Mouse (Mus musculus) forebrain, embryonic 12.5 days (tissue): ENCODE data around the gene Vgll4. TPM values are rescaled to one million over a fixed set of nuclear protein-coding genes. Genes with fewer than 3 reads are reported as not detected.

Experiments used
- ATAC-seq: fragments of 200-750 bp; cut with Nextera tagmentation; 2 replicates; pipeline ENCODE4 v1.8.0; 2017; ENCODE audit warnings: moderate TSS enrichment; ENCODE audit not compliant: low FRiP score
- H3K27ac ChIP-seq: fragments of 300-500 bp; sonication (generic); 2 replicates; pipeline ENCODE4 v1.5.1; 2016; ENCODE audit warnings: mild to moderate bottlenecking
- H3K27me3 ChIP-seq: fragments of 300-500 bp; sonication (generic); 2 replicates; pipeline ENCODE4 v1.6.1; 2016; ENCODE audit warnings: mild to moderate bottlenecking
- H3K36me3 ChIP-seq: fragments of 300-500 bp; sonication (generic); replicated peaks from 2 replicates; pipeline ENCODE4 v1.6.1; 2016; ENCODE audit warnings: mild to moderate bottlenecking
- H3K4me1 ChIP-seq: fragments of 300-500 bp; sonication (generic); 2 replicates; pipeline ENCODE4 v1.6.1; 2016
- H3K4me2 ChIP-seq: fragments of 300-500 bp; sonication (generic); 2 replicates; pipeline ENCODE4 v1.6.1; 2016; ENCODE audit warnings: mild to moderate bottlenecking, moderate library complexity
- H3K4me3 ChIP-seq: fragments of 300-500 bp; sonication (generic); replicated peaks from 2 replicates; pipeline ENCODE4 v1.5.1; 2016; ENCODE audit warnings: mild to moderate bottlenecking
- H3K9ac ChIP-seq: fragments of 300-500 bp; sonication (generic); 2 replicates; pipeline ENCODE4 v1.6.1; 2016; ENCODE audit warnings: mild to moderate bottlenecking
- H3K9me3 ChIP-seq: fragments of 300-500 bp; sonication (generic); 2 replicates; pipeline ENCODE4 v1.6.1; 2016
- WGBS: fragments of 180-500 bp; shearing (Covaris S2); methylation state at CpG from one replicate; pipeline ENCODE4 v1.1.7; 2016; 5-methylcytosine and 5-hydroxymethylcytosine counted together
- polyA plus RNA-seq: library from polyadenylated mRNA; unstranded; fragments of >200 nt; fragmentation: Nextera tagmentation; extraction: Ambion mirVana; gene quantifications from 2 replicates; pipeline ENCODE4 v1.2.1, GENCODE M21; 2016

Vgll4 gene
- polyA plus RNA-seq, 1 experiment from 2014 or later: 96.1 TPM

DNA sequence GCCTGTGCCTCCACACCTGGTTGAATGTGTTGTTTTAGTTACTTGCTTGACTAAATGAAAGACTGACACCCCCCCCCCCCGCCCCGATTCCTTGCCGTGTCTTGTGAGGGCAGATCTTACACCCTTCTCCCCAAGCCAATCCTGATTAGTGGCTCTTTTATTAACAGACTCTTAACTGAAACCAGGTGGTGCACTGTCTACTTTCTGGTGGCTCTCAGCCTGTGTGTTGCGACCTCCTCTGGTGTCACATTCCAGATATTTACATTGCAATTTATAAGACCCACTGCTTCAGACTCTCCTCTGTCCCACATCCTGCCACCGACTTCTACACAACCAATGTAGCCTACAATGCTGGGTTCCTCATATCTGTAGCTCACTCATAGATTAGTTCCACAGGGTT is 27.7 kb upstream of the Vgll4 start:
- H3K4me2 ChIP-seq: no peak overlapping the region
- peaks cover 9% of the 10 kb centered on the region; the same call in 1 of the 2 replicates for H3K36me3 ChIP-seq
- H3K4me3 ChIP-seq: no peak overlapping the region
- H3K4me1 ChIP-seq: no peaks in the 10 kb centered on the region
- H3K9ac ChIP-seq: no peak overlapping the region
- no peak for ATAC-seq
- no peak overlapping the region for H3K27ac ChIP-seq
- 75% methylated on average over 5 of the region's 5 CpGs for WGBS
- H3K9me3 ChIP-seq: 0 out of 2 replicates have a peak, but pooled peaks cover 2% of the 10 kb centered on the region
- H3K27me3 ChIP-seq: no peaks in the 10 kb centered on the region

- H3K9ac ChIP-seq: no peak overlapping the region
- H3K36me3 ChIP-seq: peaks cover 9% of the 10 kb centered on the region; the same call in 1 of the 2 replicates
- H3K9me3 ChIP-seq: 0 out of 2 replicates have a peak, but pooled peaks cover 2% of the 10 kb centered on the region
- 86% methylated on average over 5 of the region's 5 CpGs for WGBS
- H3K4me1 ChIP-seq: no peaks in the 10 kb centered on the region
- no peaks in the 10 kb centered on the region for H3K27me3 ChIP-seq
- no peak overlapping the region for H3K4me3 ChIP-seq
- no peak overlapping the region for H3K4me2 ChIP-seq
- H3K27ac ChIP-seq: no peak overlapping the region
- no peak for ATAC-seq
Observed at GRCm38 (mm10) chr6:114996910-114997309, 27.1 kb upstream of the Vgll4 start.

GRCm38 (mm10) chr6:114994079-114994478 is 24.3 kb upstream of the Vgll4 start:
- Histone ChIP-seq H3K4me2 (no peak overlapping the region), H3K4me3 (no peak overlapping the region), H3K9me3 (0 out of 2 replicates have a peak, but pooled peaks cover 2% of the 10 kb centered on the region), H3K9ac (no peak overlapping the region), H3K27me3 (no peaks in the 10 kb centered on the region), H3K4me1 (no peaks in the 10 kb centered on the region), H3K27ac (no peak overlapping the region), H3K36me3 (no peaks in the 10 kb centered on the region)
- 87% methylated on average over 5 of the region's 5 CpGs for WGBS
- ATAC-seq: no peak

- no peaks in the 10 kb centered on the region for H3K36me3 ChIP-seq
- no peak overlapping the region for H3K27ac ChIP-seq
- no peaks in the 10 kb centered on the region for H3K27me3 ChIP-seq
- H3K9ac ChIP-seq: no peak overlapping the region
- WGBS: 79% methylated on average over 8 of the region's 8 CpGs
- H3K4me3 ChIP-seq: no peak overlapping the region
- no peak overlapping the region for H3K4me2 ChIP-seq
- no peak for ATAC-seq
- H3K4me1 ChIP-seq: peaks cover under 1% of the 10 kb centered on the region; the same call in 1 of the 2 replicates
- 0 out of 2 replicates have a peak, but pooled peaks cover 2% of the 10 kb centered on the region for H3K9me3 ChIP-seq
Observed at GRCm38 (mm10) chr6:114993659-114994058, 23.9 kb upstream of the Vgll4 start.

- no peaks in the 10 kb centered on the region for H3K27me3 ChIP-seq
- H3K4me3 ChIP-seq: no peak overlapping the region
- WGBS: 71% methylated on average over 4 of the region's 4 CpGs
- ATAC-seq: no peak
- H3K27ac ChIP-seq: no peak overlapping the region
- no peaks in the 10 kb centered on the region for H3K36me3 ChIP-seq
- 0 out of 2 replicates have a peak, but pooled peaks cover 2% of the 10 kb centered on the region for H3K9me3 ChIP-seq
- no peak overlapping the region for H3K4me2 ChIP-seq
- H3K9ac ChIP-seq: no peak overlapping the region
- H3K4me1 ChIP-seq: peaks cover 5% of the 10 kb centered on the region; the same call in 1 of the 2 replicates
Observed at GRCm38 (mm10) chr6:114991909-114992308, 22.1 kb upstream of the Vgll4 start.

GRCm38 (mm10) chr6:114988619-114988980 is 18.8 kb upstream of the Vgll4 start:
- no peak for ATAC-seq
- Histone ChIP-seq H3K36me3 (no peaks in the 10 kb centered on the region), H3K9me3 (no peaks in the 10 kb centered on the region), H3K4me2 (no peak overlapping the region), H3K27me3 (no peaks in the 10 kb centered on the region), H3K4me3 (no peak overlapping the region), H3K9ac (no peak overlapping the region), H3K4me1 (peaks cover 5% of the 10 kb centered on the region; the same call in 1 of the 2 replicates), H3K27ac (no peak overlapping the region)
- 77% methylated on average over 3 of the region's 3 CpGs for WGBS

- Histone ChIP-seq H3K27ac (no peak overlapping the region), H3K9ac (no peak overlapping the region), H3K4me3 (no peak overlapping the region), H3K9me3 (no peaks in the 10 kb centered on the region), H3K27me3 (no peaks in the 10 kb centered on the region), H3K4me1 (peaks cover 5% of the 10 kb centered on the region; the same call in 1 of the 2 replicates), H3K4me2 (no peak overlapping the region), H3K36me3 (no peaks in the 10 kb centered on the region)
- no peak for ATAC-seq
- 65% methylated on average over 7 of the region's 7 CpGs for WGBS
Observed at GRCm38 (mm10) chr6:114987966-114988618, 18.3 kb upstream of the Vgll4 start.

DNA sequence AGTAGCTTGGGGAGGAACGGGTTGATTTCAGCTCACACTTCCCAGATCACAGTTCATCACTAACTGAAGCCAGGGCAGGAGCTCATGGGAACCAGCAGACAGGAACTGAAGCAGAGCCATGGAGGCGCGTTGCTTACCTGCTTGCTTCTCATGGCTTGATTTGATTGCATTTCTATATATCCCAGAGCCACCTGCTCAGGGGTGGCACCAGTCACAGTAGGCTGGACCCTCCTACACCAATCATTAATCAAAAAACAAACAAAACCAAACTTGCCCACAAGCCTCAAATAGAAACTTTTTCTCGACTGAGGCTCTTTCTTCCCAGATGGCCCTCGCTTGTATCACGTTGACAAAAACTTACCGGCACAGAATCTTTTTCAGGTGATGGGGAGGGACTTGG is 12.9 kb upstream of the Vgll4 start:
- no peak for ATAC-seq
- Histone ChIP-seq H3K27me3 (no peaks in the 10 kb centered on the region), H3K4me1 (no peaks in the 10 kb centered on the region), H3K9me3 (no peaks in the 10 kb centered on the region), H3K4me2 (no peak overlapping the region), H3K36me3 (no peaks in the 10 kb centered on the region), H3K27ac (no peak overlapping the region), H3K4me3 (no peak overlapping the region), H3K9ac (no peak overlapping the region)
- 88% methylated on average over 7 of the region's 7 CpGs for WGBS

- Histone ChIP-seq H3K27ac (no peak overlapping the region), H3K27me3 (no peaks in the 10 kb centered on the region), H3K9me3 (no peaks in the 10 kb centered on the region), H3K4me3 (no peak overlapping the region), H3K36me3 (no peaks in the 10 kb centered on the region), H3K4me1 (no peaks in the 10 kb centered on the region), H3K9ac (no peak overlapping the region), H3K4me2 (no peak overlapping the region)
- ATAC-seq: no peak
- 76% methylated on average over 1 of the region's 1 CpGs for WGBS
Observed at GRCm38 (mm10) chr6:114979715-114980114, 9.9 kb upstream of the Vgll4 start.

DNA sequence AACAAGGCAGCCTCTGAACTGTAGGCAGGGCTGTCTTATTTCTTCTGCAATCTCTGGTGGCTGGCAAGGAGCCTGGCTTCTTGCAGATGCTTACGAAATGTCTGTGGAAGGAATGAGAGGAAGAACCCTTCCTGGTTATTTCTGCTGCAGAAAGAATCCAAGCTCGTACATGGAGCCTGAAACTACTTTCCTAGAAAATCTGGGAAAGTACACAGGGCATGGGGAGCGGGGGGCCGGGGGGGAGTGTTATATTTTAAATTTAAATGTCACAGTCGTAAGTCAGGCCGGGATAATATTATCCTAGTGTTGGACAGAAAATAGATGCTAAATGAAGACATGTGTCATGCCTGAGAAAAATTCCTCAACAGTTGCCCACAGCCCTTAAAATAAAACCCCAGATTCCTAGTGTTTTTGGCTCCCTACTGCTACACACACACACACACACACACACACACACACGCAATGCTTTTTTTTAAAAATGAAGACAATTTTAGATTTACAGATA is 7.2 kb upstream of the Vgll4 start:
- H3K4me3 ChIP-seq: no peak overlapping the region
- 89% methylated on average over 7 of the region's 7 CpGs for WGBS
- H3K27me3 ChIP-seq: 0 out of 2 replicates have a peak, but pooled peaks cover 10% of the 10 kb centered on the region
- no peaks in the 10 kb centered on the region for H3K9me3 ChIP-seq
- H3K36me3 ChIP-seq: no peaks in the 10 kb centered on the region
- no peak overlapping the region for H3K4me2 ChIP-seq
- no peak overlapping the region for H3K9ac ChIP-seq
- no peak overlapping the region for H3K27ac ChIP-seq
- ATAC-seq: no peak
- H3K4me1 ChIP-seq: no peaks in the 10 kb centered on the region

DNA sequence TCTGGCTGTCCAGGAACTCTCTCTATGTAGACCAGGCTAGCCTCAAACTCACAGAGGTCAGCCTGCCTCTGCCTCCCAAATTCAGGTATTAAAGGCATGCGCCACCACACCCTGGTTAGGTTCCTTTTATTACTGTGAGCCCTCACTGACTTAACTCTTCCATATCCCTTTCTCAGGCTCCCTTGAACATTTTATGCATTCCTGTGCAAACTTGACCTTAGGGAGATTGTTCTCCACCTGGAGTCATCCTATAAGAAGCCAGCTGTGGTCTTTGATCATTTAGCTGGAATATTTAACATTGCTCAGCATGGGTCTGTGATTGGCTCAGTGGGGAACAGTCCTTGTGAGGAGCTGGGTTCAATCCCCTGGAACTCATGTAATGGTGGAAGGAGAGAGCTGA is 4.5 kb upstream of the Vgll4 start:
- Histone ChIP-seq H3K9me3 (no peaks in the 10 kb centered on the region), H3K36me3 (no peaks in the 10 kb centered on the region), H3K27me3 (peaks cover 24% of the 10 kb centered on the region), H3K9ac (no peak overlapping the region), H3K4me3 (no peak overlapping the region), H3K27ac (no peak overlapping the region), H3K4me2 (no peak overlapping the region), H3K4me1 (peaks cover 7% of the 10 kb centered on the region)
- ATAC-seq: no peak
- WGBS: 89% methylated on average over 1 of the region's 1 CpGs

DNA sequence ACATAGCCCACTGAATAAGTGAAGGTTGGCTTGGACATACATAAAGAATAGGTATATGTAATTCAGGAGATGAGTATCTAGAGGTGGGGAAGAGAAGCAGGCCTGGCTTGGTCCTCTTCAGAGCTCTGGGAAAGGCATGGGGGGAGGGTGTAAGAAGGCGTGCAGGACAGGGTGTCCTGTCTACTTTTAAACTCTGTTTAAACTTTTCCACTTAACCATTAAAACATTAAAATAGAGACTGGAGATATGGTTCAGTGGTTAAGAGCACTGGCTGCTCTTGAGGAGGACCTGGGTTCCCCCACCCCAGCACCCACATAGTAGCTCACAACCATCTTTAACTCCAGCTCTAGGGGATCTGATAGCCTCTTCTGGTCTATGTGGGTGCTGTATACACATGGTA is 3.2 kb upstream of the Vgll4 start:
- Histone ChIP-seq H3K9me3 (no peaks in the 10 kb centered on the region), H3K9ac (no peak overlapping the region), H3K27ac (no peak overlapping the region), H3K4me2 (no peak overlapping the region), H3K4me3 (no peak overlapping the region), H3K27me3 (peaks cover 37% of the 10 kb centered on the region), H3K36me3 (no peaks in the 10 kb centered on the region), H3K4me1 (peaks cover 19% of the 10 kb centered on the region)
- WGBS: 84% methylated on average over 1 of the region's 1 CpGs
- ATAC-seq: no peak

- no peak for ATAC-seq
- Histone ChIP-seq H3K27me3 (peaks cover 58% of the 10 kb centered on the region), H3K27ac (no peak overlapping the region), H3K4me3 (no peak overlapping the region), H3K36me3 (no peaks in the 10 kb centered on the region), H3K9me3 (no peaks in the 10 kb centered on the region), H3K9ac (no peak overlapping the region), H3K4me1 (peaks cover 26% of the 10 kb centered on the region), H3K4me2 (no peak overlapping the region)
- WGBS: 70% methylated on average over 5 of the region's 5 CpGs
Observed at GRCm38 (mm10) chr6:114970895-114971294, 1.1 kb upstream of the Vgll4 start.
